Mouse (Mus musculus) gastrocnemius, postnatal 4 days (tissue): ENCODE measurements around the gene Sem1. TPM values are rescaled to one million over a fixed set of nuclear protein-coding genes. Genes with fewer than 3 reads are reported as not detected.
A peak's percentile ranks its signal among the peaks of the same experiment; 100 is the strongest.
"Not testable (repeated sequence)": the region's sequence is repeated elsewhere in the genome, so short reads cannot be mapped to it uniquely, and the experiment has no call there.

Experiments used
- DNase-seq, 2 experiments: peaks; one replicate each; pipeline ENCODE4 v3.0.0; 2021 to 2022; ENCODE audit warnings: low spot score in 2 of 2, mixed read lengths in 2 of 2
- long read RNA-seq, 2 experiments: library from polyadenylated mRNA; stranded (forward); transcript quantifications; one replicate each; pipeline ENCODE4 v2.0.0; 2021
- total RNA-seq, 2 experiments: library from RNA; stranded (reverse); gene quantifications; 2 replicates each; pipeline ENCODE4 v1.2.3; 2021

Gene Sem1
- 10 to 100 TPM; 80.9 to 87.6 TPM for total RNA-seq
- long read RNA-seq, experiment 1, transcript Sem1-201 (3 exons, 1,472 nt): major isoform, 148 of 154 reads
- long read RNA-seq, experiment 1, partial matches to known transcripts: 2 of 154 reads
- long read RNA-seq, experiment 1, other reads (novel, unspliced or antisense): 4 of 154 reads
- long read RNA-seq, experiment 2, transcript Sem1-201 (3 exons, 1,472 nt): major isoform, 137 of 143 reads
- long read RNA-seq, experiment 2, partial matches to known transcripts: 3 of 143 reads
- long read RNA-seq, experiment 2, other reads (novel, unspliced or antisense): 3 of 143 reads

DNA sequence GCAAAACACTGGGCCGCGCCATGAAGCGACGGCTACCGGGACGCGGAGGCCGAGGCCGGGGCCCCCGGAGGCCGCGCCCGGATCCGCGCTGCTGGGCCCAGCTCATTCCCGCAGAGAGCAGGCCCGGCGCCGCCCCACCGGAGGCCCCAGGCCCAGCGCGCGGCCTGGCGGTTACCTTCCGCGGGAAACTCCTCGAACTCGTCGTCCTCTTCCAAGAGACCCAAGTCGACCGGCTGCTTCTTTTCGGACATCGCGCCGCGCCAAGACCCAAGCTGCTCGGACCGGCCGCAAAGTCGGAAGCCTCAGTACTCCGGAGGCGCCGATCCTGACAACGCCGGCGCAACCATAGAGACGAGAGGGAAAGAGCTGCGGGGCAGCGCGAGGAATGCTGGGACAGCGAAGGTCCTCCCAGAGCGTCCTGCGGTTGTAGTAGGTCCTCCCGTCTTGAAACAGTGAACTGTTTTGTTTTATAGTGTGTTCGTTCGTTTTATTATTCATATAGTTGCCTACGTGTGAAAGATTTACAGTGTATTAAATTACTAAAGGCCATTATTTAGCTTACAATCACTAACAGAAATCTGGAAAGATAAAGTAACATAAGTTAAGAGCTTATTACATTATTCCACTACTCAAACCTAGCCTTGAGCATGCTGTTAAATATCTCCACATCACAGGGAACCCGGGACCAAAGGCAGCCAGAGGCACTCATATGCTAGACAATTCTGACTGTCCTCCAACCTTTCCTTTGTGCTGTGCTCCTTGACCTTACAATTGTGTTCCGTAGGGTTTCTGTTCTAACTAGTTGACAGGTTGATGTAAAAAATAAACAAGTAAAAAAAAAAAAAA, at the start of gene Sem1:
TSS of gene Sem1 (minus strand) at position 360 of the 846 bp plus-strand sequence.
- DNase-seq: peak; percentile 77 to 90

DNA sequence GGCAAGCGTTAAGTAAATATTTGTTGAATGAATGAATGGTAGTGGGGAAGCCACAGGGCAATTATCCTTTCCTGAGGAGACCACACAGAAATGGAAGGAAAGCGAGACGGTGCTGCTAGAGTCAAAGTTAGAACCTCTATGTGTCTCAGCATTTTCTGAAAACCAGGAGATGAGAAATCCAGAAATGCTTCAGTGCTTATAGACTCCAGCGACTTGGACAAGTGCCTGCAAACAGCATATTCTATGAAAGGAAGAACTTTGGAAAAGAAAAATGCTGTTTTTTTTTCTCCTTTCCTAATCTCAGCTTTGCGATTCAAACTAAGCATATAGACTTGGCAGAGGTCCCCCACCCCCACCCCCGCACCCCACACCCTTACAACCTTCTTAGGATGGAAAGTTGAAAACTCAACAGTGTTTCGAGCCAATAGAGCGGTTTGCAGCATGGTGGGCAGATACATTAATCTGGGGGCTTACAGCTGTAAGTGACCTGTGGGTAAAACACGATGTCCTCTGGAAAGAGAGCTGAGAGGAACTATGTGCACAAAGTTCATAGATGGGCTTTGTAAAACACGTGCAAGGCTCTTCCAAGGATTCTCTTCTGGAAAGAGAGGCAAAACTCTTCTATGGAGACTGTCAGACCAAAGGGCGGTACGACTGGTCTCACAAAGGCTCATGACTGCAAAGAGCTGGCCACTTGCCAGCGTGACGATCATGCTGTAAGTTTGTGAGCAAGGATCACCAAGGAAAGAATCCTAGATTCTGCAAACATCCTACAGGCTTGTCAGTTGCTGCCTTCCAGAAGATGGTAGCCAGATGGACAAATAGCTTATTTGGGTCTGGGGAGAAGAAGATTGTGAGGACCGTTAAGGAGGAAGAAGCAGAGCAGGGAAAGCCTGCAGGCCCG, 44.6 kb upstream of the Sem1 start:
- DNase-seq: peak in 1 of 2 experiments; percentile 34

DNA sequence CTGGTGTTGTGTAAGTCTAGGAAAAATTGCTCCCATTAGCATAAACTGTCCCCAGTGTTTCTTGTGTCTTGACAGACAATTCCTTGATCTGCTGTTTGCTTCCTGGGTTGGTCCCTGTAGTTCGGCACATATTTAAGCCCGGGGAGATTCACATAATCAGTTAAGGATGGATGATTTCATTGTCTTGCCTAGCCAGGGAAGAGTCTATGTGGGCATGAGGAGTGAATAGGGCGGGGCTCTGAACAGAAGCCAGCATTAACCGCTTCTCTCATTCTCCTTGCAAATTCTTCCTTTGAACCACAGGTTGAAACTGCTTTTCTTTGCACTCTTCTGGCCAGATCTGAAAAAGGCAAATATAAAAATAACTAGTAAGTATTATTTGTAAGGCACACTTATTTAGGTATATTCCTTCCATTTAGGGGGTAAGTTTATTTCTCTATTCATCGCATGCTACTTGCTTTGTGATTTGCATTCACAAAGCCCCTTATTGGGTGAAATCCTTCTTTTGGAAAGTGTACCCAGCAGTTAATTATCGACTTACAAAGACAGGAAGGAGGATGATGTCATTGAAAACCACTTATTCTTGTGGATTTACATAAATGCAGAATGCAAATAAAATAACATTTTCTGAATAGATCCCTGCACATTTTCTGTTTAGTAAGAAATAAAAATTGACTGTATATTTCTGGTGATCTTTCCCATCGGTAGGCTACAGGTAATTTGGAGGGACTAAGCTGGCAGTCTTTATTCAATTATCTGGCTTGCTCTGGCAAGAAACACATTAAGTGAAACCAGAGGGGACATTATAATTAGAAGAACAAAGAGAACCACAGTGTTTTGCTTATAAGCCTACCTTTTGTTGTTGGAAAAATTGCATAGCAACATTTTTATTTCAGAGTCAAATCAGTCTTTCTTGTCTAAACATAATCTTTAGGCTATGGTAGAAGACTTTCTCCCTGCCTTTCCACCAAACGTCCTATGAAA, 25.4 kb upstream of the Sem1 start:
- no peak for DNase-seq

DNA sequence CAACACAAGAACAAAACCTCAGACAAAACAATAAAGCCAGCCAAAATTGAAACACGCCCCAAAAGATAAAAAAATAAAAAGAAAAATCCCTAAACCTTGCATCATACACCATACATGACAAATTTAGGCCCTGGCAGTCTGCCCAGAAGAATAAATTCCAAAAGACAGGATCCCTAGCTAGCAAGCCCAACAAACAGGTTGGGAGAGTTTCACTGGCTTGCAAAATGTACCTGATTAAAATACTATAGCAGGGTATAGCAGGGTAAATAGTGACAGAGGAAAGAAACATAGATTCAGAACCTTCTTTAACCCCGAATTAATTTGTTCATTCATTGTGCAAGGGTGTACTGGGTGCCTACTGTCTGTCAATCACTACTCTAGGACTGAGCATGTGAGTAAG, 7.8 kb upstream of the Sem1 start:
- no peak for DNase-seq

DNA sequence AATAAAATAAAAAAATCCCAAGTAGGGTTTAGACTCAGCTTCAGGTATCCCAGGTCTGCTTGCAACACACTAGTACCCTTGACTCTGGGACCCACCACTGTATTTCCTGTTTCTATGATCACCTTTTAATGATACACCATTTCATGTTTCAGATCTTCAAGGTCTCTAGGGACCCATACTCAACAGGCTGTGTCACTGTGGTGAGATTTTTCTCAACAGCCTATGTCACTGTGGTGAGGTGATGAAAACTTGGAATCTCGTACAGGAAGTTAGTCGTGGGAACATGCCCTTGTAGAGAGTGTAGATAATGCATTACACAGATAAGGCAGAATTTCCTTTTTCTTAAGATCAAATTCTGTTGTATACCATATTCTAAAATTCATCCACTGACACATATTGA, 3.4 kb upstream of the Sem1 start:
- DNase-seq: no peak

DNA sequence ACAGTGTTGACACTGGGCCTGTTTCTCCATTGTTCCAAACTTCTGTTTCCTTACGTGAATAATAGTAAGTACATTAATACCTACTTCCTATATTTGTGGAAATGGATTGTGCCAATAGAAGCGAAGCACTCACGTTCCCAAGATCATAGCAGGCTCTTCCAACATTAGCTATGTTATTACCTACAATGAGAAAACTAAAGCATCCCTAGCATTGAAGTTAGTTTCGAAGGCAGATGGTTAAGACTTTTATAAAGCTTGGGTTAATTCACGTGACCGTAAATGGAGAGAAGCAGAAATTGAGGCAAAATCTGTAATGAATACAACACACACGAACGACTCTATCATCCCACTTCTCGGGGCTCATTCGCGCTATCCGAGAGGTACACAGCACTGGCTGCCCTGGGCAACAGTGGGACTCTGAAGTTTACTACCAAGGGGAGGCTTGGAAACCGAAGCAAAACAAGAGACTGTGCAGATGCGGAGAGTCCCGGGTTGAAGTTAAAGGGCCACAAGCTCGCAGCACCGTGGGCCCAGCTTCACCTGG, 650 bp downstream of the Sem1 start:
- no peak for DNase-seq

DNA sequence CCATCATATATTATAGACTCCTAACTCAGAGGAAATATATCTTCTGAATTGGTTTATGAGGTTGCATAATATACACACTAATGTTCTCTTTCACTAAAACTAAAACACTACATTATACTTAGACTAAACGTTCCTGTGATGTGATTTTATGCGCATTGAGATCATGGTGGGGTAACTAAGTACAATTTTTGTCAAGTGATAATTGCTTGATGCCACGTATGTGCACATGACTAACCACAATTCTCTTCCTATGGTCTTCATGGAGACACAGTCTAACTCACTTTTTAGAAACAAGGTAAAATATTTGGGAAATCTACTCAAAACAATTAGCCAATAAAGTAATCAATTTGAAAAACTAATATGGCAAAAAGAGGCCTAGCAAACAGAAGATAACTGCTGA, 1.2 kb downstream of the Sem1 start:
- DNase-seq: no peak

DNA sequence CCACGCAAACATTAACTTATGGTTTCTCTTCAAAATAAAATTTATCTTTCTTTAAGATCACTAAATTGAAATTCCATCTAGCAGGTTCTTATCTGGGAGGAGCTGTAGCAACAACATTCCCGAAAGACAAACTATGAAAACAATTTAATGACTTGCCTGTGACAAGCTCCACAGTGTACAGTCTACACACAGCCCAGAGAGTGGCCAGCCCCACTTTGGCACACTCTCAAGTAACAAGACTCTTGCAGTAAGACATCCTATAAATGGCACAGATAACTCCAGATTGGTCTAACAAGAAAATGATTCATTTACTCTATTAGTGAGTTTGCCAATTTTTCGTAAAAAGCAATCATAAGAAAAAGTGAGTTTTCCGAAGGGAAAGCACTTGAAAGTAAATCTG, 2.7 kb downstream of the Sem1 start:
- no peak for DNase-seq

DNA sequence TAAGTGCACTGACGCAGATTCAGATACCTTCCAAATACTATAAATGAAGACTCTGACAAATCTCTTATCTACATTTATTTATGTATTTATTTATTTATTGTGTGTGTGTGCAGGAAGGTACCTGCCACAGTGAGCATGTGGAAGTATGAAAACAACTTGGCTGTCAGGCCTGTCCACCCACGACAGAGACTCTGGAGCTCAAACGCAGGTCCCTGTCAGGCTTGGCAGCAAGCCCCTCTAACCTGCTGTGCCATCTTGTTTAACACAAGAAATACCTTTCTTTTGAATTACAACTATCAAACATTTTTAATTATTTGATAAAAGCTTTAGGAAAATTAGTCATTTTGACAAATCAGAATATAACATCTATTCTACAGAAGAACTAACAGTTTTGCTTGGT, 10.0 kb downstream of the Sem1 start:
- no peak for DNase-seq

DNA sequence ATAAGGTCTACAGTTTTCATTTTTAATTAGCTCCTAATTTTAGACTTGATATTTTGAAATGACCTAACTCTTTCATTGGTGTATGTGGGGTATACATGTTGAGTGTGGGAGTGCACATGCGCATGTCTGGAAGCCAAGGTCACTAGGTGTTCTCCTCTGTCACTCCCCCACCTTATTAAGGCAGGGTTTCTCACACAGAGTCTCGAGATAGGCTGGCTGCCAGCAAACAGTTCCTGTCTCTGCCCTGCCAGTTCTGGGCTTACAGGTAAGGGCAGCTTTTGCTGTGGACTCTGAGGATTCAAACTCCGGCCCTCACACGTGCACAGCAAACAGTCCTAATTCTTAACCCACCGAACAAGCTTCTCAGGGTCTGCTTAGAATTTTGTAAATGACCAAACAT, 14.8 kb downstream of the Sem1 start:
- DNase-seq: no peak

DNA sequence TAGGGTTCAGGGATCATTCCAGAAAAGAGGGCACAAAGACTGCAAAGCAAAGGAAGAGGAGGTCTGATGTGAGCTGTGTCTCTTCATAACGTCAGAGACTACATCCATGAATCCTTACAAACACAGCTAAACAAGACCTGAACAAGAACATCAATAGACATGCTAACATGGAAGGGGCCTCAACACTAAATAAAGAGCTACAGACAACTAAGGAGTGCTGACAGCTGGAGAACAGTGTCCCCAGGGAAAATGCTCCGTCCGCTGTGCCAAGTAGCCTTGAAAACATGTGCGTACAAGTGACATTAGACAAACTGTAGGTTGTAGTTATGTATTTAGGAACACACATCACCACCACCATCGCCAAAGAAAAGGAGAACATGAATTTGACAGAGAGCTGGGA, 15.7 kb downstream of the Sem1 start:
- no peak for DNase-seq

DNA sequence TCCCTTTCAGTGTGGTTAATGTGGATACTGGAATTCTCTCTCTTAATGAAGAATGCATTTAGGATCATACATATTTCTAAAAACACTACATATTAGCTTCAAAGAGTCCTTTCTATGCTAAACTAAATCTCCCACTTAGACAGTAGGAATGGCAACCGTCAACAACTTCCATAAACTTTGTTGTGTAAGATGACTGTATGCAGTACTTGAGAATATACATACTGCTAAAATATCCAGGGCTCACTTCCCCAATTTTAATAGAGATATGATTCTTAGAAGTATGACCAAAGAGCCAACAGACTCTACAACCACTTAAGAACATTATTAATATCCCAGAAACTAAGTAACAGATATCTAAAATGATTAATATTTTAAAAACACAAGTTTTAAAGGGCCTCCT, 20.8 kb downstream of the Sem1 start:
- no peak for DNase-seq

DNA sequence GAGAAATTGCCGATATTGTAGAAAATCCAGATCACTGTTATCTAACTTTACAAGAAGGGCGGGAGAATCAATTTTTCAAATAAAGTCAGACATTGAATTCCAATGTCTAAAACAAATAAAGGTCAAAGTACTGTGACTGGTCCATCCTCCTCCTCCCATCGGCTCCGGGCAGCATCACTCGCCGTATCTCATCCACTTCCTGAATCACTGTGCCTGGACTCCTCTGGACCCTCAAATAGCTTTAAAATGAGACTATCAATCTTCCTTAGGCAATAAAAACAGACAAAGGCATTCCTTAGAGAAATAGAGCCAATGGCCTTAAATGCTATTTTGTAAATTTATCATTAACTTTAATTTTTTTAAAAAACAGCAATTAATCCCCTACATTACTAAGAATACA, 26.5 kb downstream of the Sem1 start:
- no peak for DNase-seq

DNA sequence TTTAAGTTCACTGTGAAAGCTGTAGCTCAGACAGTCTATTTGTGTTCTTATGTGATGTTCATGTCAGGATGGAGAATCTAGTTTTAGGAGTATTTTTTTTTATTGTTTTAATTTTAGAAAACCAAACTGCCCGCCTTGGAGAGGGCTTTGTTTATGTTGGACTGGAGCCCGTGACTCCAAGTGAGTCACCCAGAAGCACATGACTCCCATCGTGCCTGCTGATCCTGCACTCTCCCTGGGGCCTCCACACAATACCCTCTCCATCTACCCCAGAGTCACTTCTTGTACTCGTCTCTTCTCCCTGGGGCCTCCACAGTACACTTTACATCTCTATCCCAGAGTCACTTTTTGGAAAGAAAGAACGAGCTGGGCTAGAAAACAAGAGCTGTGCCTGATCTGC, 30.5 kb downstream of the Sem1 start:
- DNase-seq: no peak

DNA sequence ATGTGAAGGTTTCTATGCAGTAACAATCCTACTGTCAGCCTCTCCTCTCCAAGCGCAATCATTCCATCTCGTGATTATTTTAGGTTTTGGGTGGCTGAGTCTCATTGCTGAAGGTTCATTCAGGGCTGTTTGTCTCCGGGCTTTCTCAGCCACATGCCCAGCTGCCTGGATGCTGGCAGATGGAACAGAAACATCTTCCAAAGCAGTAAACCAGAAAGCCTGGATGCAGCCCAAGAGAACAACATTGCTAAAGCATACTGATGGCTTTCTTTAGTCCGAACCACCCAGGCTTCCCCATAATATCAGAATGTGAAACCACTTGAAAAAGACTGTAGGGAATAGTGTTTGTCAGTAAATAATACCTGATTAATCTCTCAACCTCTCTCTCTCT, 34.2 kb downstream of the Sem1 start:
- no peak for DNase-seq

DNA sequence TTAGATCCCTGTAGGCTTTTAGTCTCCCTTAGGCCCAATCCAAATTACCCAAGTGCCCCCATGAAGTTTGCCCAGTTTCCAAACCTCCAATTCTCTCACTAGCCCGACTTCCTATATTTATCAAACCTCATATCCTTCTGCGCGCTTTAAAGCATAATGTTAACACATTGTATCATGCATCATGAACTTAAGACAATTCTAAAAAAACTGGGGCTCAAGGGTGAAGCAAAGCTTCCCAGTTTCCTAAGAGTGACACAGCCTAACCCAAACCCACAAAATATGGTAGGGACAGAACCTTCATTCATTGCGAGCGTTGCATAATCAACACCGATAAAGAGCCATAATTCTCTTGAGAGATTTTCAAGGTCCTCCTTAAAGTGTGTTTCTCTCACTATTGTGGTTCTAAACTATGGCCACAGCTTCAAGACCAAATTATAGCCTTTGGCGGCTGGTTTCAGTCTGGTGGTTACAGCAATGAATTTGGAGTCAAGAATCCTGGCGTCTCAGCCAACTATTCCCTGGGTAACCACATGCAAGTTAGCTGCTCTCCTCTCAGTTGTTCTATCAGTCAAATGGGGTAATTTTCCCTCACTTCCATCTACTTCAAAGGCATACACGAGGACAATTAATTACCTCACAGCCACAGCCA, 34.7 kb downstream of the Sem1 start:
- DNase-seq: no peak

DNA sequence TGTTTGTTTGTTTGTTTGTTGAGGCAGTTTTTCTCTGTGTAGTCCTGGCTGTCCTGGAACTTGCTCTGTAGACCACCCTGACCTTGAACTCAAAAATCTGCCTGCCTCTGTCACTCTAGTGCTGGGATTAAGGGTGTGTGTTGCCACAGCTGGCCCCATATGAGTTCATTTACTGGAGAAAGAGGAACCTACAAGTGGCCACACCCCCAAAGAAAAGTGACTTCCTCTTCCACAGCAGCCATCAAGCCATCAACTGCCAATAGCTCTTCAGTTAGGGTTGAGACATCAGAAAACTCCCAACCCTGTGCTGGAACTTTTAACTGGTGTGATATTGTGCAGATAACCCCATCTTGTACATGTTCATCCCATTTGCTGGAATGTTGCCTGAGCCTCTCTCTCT, 36.3 kb downstream of the Sem1 start:
- no peak for DNase-seq

DNA sequence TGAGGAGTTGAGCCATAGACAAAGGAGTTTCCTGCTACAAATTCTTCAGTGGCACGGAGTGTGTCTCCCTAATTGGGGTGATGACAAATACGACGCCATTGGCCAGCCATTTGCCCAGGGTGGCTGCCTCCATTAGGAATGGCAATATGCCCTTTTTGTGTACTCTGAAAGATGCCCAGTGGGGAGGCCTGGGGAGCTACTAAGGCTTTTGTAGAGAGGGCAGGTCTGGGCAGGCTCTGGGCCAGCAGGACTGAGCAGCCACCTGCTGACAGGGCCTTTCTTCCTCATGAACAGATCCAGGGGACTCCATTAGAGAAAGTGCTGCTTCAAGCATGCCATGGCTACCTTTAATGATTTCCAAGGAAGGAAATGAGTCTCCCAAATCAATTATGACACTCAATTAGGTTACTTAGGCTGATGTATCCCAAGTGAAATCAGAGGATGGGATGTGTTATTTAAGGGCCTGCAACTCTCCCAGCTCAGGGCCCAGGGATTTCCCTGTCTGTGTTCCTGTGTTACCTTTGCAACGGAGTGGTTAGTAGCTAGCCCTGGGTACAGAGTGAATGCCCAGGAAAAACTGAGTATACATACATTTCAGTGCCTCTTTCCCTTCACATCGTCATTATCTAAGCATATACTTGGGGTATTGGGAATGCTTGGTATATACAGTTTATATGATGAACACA, 41.5 kb downstream of the Sem1 start:
- no peak for DNase-seq

DNA sequence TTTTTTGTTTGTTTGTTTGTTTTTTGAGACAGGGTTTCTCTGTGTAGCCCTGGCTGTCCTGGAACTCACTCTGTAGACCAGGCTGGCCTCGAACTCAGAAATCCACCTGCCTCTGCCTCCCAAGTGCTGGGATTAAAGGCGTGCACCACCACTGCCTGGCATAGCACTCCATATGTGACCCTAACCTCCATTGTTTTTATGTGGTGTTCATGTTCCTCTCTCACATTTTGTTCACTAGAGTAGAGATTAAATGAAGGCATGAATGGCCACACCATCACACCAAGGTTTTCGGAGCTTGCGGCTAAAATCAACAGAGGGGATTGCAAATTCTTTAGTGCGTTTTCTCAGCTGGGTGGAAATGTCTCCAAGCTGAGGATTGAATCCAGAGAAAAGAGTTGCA, 42.1 kb downstream of the Sem1 start:
- DNase-seq: not testable (repeated sequence)
